Comparison of ENCODE assay signal across 6 mouse cellular contexts in the genomic region with DNA sequence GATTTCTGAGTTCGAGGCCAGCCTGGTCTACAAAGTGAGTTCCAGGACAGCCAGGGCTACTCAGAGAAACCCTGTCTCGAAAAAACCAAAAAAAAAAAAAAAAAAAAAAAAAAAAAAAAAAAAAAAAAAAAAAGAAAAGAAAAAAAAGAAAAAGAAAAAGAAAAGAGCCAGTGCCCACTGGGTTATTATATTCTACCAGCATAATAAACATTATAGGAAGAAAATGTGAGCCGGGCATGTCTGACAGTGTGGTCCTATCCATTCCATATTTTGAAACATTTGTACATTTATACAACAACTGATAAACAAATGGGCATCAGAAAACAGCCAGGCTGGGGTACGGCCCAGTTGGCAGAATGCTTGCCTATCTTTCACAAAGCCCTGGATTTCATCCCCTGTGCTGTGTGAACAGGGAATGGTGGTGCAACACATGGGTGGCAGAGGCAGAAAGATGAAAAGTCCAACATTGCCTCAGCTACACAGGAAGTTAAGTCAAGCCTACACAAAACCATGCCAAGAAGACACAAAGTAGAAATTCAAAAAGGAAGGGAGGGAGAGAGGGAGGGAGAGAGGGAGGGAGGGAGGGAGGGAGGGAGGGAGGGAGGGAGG.
A peak's percentile ranks its signal among the peaks of the same experiment; 100 is the strongest.
DNase-seq lines count a peak whose midpoint lies in the region; ATAC-seq and TF ChIP-seq lines count a peak whose summit lies in the region.
"Not testable (repeated sequence)": the region's sequence is repeated elsewhere in the genome, so short reads cannot be mapped to it uniquely, and the experiment has no call there.

No protein-coding gene starts in this region.

- DNase-seq in CH12.LX (ENCODE audit: extremely low read depth), result not testable (repeated sequence)
- DNase-seq in adipocyte (ENCODE audit: low spot score), result peak; percentile 65
- peak; percentile 9 for DNase-seq in adrenal gland, postnatal 10 days
- DNase-seq in liver, adult 2 months (ENCODE audit: extremely low read depth, low read depth, low spot score), result peak; percentile 89

- not testable (repeated sequence) for H3K79me2 ChIP-seq in CH12.LX (replicated peaks; ENCODE audit: control insufficient read depth, extremely low read depth, insufficient read depth, poor library complexity, severe bottlenecking); liver, adult 2 months (ENCODE audit: control insufficient read depth, insufficient read depth, low read length)

- WGBS in liver, adult 2 months, result 45% methylated on average over 4 of the region's 4 CpGs

- not testable (repeated sequence) for H3K4me3 ChIP-seq in CH12.LX (replicated peaks in 1 of 3; ENCODE audit: low read depth in 2 of 3, low read length in 2 of 3, poor library complexity in 1 of 3); liver, adult 2 months (ENCODE audit: insufficient read depth, low read depth, low read length)

- H3K9ac ChIP-seq in CH12.LX (ENCODE audit: insufficient read depth, low read depth); liver, adult 2 months (ENCODE audit: low read depth, low read length): not testable (repeated sequence)

- not testable (repeated sequence) for TF ChIP-seq EP300 in CH12.LX (IDR thresholded peaks at IDR 0.05; ENCODE audit: low read length)

- H3K9me3 ChIP-seq in CH12.LX (replicated peaks; ENCODE audit: low read length), result not testable (repeated sequence)

- not testable (repeated sequence) for H3K4me2 ChIP-seq in CH12.LX (ENCODE audit: insufficient read depth, low read depth, poor library complexity, severe bottlenecking)

- not testable (repeated sequence) for TF ChIP-seq POLR2A in CH12.LX (IDR thresholded peaks at IDR 0.05; ENCODE audit: low read depth, low read length); liver, adult 2 months (IDR thresholded peaks at IDR 0.05; ENCODE audit: extremely low read depth, insufficient read depth, low read length)

- in situ Hi-C loops in CH12.LX (cut with MboI; ENCODE audit: low pct_ligation_motif_present, low pct_unique_long_range_greater_than_20kb, low sequenced_read_pairs), result not testable (repeated sequence)

- H3K4me1 ChIP-seq in CH12.LX (ENCODE audit: control insufficient read depth in 1 of 2, insufficient read depth in 2 of 2); liver, adult 2 months (ENCODE audit: control insufficient read depth, insufficient read depth, low read length): not testable (repeated sequence)

- not testable (repeated sequence) for H3K27me3 ChIP-seq in CH12.LX (replicated peaks); liver, adult 2 months (ENCODE audit: control insufficient read depth, insufficient read depth, low read length)

- H3K36me3 ChIP-seq in CH12.LX (replicated peaks in 1 of 2; ENCODE audit: control insufficient read depth in 1 of 2, insufficient read depth in 1 of 2, low read length in 1 of 2); liver, adult 2 months (ENCODE audit: control insufficient read depth, insufficient read depth, low read length): not testable (repeated sequence)

- not testable (repeated sequence) for H3K27ac ChIP-seq in CH12.LX (ENCODE audit: insufficient read depth, low read depth); liver, adult 2 months (replicated peaks; ENCODE audit: insufficient read depth, low read depth, low read length)

- dilution Hi-C loops in CH12.LX (cut with MboI; ENCODE audit: extremely low pct_ligation_motif_present, extremely low pct_unique_long_range_greater_than_20kb, low sequenced_read_pairs), result not testable (repeated sequence)

- not testable (repeated sequence) for TF ChIP-seq CTCF in CH12.LX (conservative IDR thresholded peaks at IDR 0.05 in 1 of 2, IDR thresholded peaks at IDR 0.05 in 1 of 2; ENCODE audit: low read depth in 2 of 2, low read length in 2 of 2); liver, adult 2 months (IDR thresholded peaks at IDR 0.05; ENCODE audit: low read depth, low read length)

- ATAC-seq in granulocyte monocyte progenitor cell, adult 5-6 weeks (replicated peaks; ENCODE audit: poor library complexity, severe bottlenecking), result 0 out of 2 replicates have a peak, but pooled peaks have one; percentile 37
- ATAC-seq in megakaryocyte progenitor cell, adult 5-6 weeks (replicated peaks; ENCODE audit: poor library complexity), result peak; percentile 52

- not testable (repeated sequence) for TF ChIP-seq RAD21 in CH12.LX (IDR thresholded peaks at IDR 0.05; ENCODE audit: low read depth, low read length)

TF ChIP-seq in CH12.LX, 34 proteins besides CTCF, POLR2A, EP300 and RAD21:
- peak; percentile 61 for TF ChIP-seq ZNF384 (IDR thresholded peaks at IDR 0.05; ENCODE audit: low read depth, low read length)
